Mouse (Mus musculus): Measurements from ENCODE around the gene Mfsd14a.

DNA sequence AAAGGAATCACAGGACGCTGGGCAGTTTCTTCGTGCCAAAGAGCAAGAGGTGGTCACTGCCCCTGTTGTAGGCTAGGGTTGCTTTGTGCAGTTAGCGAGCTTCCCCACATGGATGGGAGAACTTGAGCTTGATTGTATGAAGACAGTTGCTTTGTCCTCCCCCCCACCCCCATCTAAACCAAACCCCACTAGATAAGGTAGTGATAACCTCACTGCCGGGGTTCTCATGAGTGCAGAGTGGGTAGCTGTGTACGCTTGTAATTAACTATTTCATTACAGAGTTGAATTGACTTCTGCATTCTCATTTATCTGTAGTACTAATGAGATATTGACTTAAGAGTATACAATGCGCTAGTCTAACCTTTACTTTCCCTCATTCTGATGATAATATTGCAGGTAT lies 43.6 kb downstream of the Mfsd14a start:
- TF ChIP-seq CTCF (IDR thresholded peaks at IDR 0.05; ENCODE audit: low read depth) (no peak), EP300 (IDR thresholded peaks at IDR 0.05; ENCODE audit: low read depth) (no peak)

All from heart, postnatal 0 days (tissue).